Mouse (Mus musculus) hindbrain, postnatal 0 days (tissue): ENCODE measurements at regions not wholly inside any gene's neighbourhood (a gene's known extent, or its start where the extent isn't known, plus 50 kb on each side); places are given as distances from the start of the nearest gene placed in this dataset.

Experiments used
- ATAC-seq: fragments of 200-750 bp; cut with Nextera tagmentation; 2 replicates; pipeline ENCODE4 v1.8.0; 2017; ENCODE audit warnings: mild to moderate bottlenecking, moderate TSS enrichment, moderate library complexity
- DNase-seq: peaks from one replicate; pipeline ENCODE4 v3.0.0-alpha.2; 2015; ENCODE audit warnings: low spot score
- H3K27ac ChIP-seq: fragments of 300-500 bp; sonication (generic); 2 replicates; pipeline ENCODE4 v1.5.1; 2014; ENCODE audit warnings: mild to moderate bottlenecking
- H3K27me3 ChIP-seq: fragments of 300-500 bp; sonication (generic); 2 replicates; pipeline ENCODE4 v1.6.1; 2014; ENCODE audit warnings: low read length, mixed read lengths; ENCODE audit not compliant: insufficient read depth
- H3K36me3 ChIP-seq: fragments of 300-500 bp; sonication (generic); 2 replicates; pipeline ENCODE4 v1.6.1; 2014; ENCODE audit warnings: low read length, mixed read lengths; ENCODE audit not compliant: insufficient read depth
- H3K4me1 ChIP-seq: fragments of 300-500 bp; sonication (generic); 2 replicates; pipeline ENCODE4 v1.6.1; 2014; ENCODE audit warnings: antibody characterized with exemption, low read length, mixed read lengths; ENCODE audit not compliant: insufficient read depth
- H3K4me2 ChIP-seq: fragments of 300-500 bp; sonication (generic); 2 replicates; pipeline ENCODE4 v1.6.1; 2014; ENCODE audit warnings: low read depth, mild to moderate bottlenecking, low read length, moderate library complexity, mixed read lengths
- H3K4me3 ChIP-seq: fragments of 300-500 bp; sonication (generic); 2 replicates; pipeline ENCODE4 v1.5.1; 2014; ENCODE audit warnings: low read length
- H3K9ac ChIP-seq: fragments of 300-500 bp; sonication (generic); replicated peaks from 2 replicates; pipeline ENCODE4 v1.6.1; 2014; ENCODE audit warnings: mild to moderate bottlenecking, low read length, moderate library complexity, mixed read lengths
- H3K9me3 ChIP-seq: fragments of 300-500 bp; sonication (generic); 2 replicates; pipeline ENCODE4 v1.6.1; 2016; ENCODE audit warnings: low read length, mixed read lengths
- CTCF ChIP-seq: IDR thresholded peaks from 2 replicates; pipeline ENCODE4 v1.5.1; 2016; ENCODE audit warnings: antibody characterized with exemption, control low read depth, low read depth
- WGBS: fragments of 180-500 bp; shearing (Covaris S2); extraction: QIAGEN DNeasy Blood & Tissue Kit; methylation state at CpG from one replicate; pipeline ENCODE4 v1.1.7; 2014; 5-methylcytosine and 5-hydroxymethylcytosine counted together

- Histone ChIP-seq H3K9me3 (no peaks in the 10 kb centered on the region), H3K4me2 (no peak overlapping the region), H3K4me1 (no peaks in the 10 kb centered on the region), H3K36me3 (no peaks in the 10 kb centered on the region), H3K9ac (no peak overlapping the region), H3K27ac (no peak overlapping the region), H3K4me3 (no peak overlapping the region), H3K27me3 (no peaks in the 10 kb centered on the region)
- no peak for TF ChIP-seq CTCF
- ATAC-seq = peak; percentile 72
- DNase-seq = peak; percentile 46
- WGBS = 64% methylated on average over 4 of the region's 4 CpGs
Measured at GRCm38 (mm10) chr8:50443501-50444165, 1599.9 kb upstream of the Tenm3 start.
